Mouse (Mus musculus) liver, embryonic 11.5 days (tissue): Measurements from ENCODE around the gene Ptprg. TPM values are rescaled to one million over a fixed set of nuclear protein-coding genes. Genes with fewer than 3 reads are reported as not detected.
"Not testable (repeated sequence)": the region's sequence is repeated elsewhere in the genome, so short reads cannot be mapped to it uniquely, and the experiment has no call there.

Source experiments
- ATAC-seq: fragments of 200-750 bp; cut with Nextera tagmentation; replicated peaks from 2 replicates; pipeline ENCODE4 v1.8.0; 2017; ENCODE audit warnings: moderate number of reproducible peaks, mild to moderate bottlenecking, moderate TSS enrichment, moderate library complexity; ENCODE audit not compliant: low FRiP score
- DNase-seq: peaks from one replicate; pipeline ENCODE4 v3.0.0-alpha.2; 2017; ENCODE audit warnings: low spot score
- H3K27ac ChIP-seq: fragments of 300-500 bp; sonication (generic); 2 replicates; pipeline ENCODE4 v1.5.1; 2014; ENCODE audit warnings: mild to moderate bottlenecking, low read depth, low read length, control low read depth
- H3K27me3 ChIP-seq: fragments of 300-500 bp; sonication (generic); replicated peaks from 2 replicates; pipeline ENCODE4 v1.6.1; 2014; ENCODE audit warnings: low read length, mixed read lengths; ENCODE audit not compliant: control insufficient read depth, insufficient read depth
- H3K36me3 ChIP-seq: fragments of 300-500 bp; sonication (generic); 2 replicates; pipeline ENCODE4 v1.6.1; 2014; ENCODE audit warnings: mild to moderate bottlenecking, low read length, moderate library complexity, mixed read lengths; ENCODE audit not compliant: control insufficient read depth, insufficient read depth
- H3K4me1 ChIP-seq: fragments of 300-500 bp; sonication (generic); replicated peaks from 2 replicates; pipeline ENCODE4 v1.6.1; 2014; ENCODE audit warnings: low read length, mixed read lengths; ENCODE audit not compliant: control insufficient read depth, insufficient read depth
- H3K4me2 ChIP-seq: fragments of 300-500 bp; sonication (generic); 2 replicates; pipeline ENCODE4 v1.6.1; 2014; ENCODE audit warnings: mild to moderate bottlenecking, control low read depth, moderate library complexity
- H3K4me3 ChIP-seq: fragments of 300-500 bp; sonication (generic); 2 replicates; pipeline ENCODE4 v1.5.1; 2014; ENCODE audit warnings: low read depth, low read length, control low read depth
- H3K9ac ChIP-seq: fragments of 300-500 bp; sonication (generic); 2 replicates; pipeline ENCODE4 v1.6.1; 2014; ENCODE audit warnings: low read depth, low read length, control low read depth
- H3K9me3 ChIP-seq: fragments of 300-500 bp; sonication (generic); 2 replicates; pipeline ENCODE4 v1.6.1; 2016; ENCODE audit warnings: low read length, inconsistent platforms, mixed read lengths; ENCODE audit not compliant: control insufficient read depth
- WGBS: fragments of 180-500 bp; shearing (Covaris S2); extraction: QIAGEN DNeasy Blood & Tissue Kit; methylation state at CpG from one replicate; pipeline ENCODE4 v1.1.7; 2014; 5-methylcytosine and 5-hydroxymethylcytosine counted together
- polyA plus RNA-seq: library from polyadenylated mRNA; unstranded; fragments of >200 nt; fragmentation: Nextera tagmentation; extraction: Ambion mirVana; gene quantifications from 2 replicates; pipeline ENCODE4 v1.2.1, GENCODE M21; 2014

The Ptprg gene
- polyA plus RNA-seq, 1 experiment from 2014 or later = 8.6 TPM

DNA sequence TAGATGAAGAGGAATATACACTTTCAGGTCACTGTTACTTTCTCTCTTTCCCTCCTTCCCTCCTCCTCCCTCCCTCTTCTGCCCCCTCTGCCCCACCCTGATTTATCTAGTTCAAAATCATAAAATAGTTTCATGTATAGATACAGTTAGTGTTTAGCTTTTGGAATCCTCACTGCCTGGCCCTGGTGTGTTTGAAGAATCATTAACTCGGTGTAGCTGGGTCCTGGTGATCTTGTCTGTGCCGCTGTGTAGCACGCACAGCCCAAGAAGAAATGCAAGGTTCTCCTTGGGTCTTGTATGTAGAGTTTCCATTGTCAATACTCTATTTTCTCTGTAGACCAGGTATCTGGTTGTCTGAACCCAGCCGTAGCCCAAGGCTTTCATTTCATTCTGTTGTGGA, 494.3 kb downstream of the Ptprg start:
- H3K27me3 ChIP-seq = no peaks in the 10 kb centered on the region
- ATAC-seq (no peak), DNase-seq (no peak)
- H3K27ac ChIP-seq = no peak overlapping the region
- H3K9me3 ChIP-seq = no peaks in the 10 kb centered on the region
- no peak overlapping the region for H3K4me3 ChIP-seq
- WGBS = 87% methylated on average over 4 of the region's 4 CpGs
- no peaks in the 10 kb centered on the region for H3K4me1 ChIP-seq
- H3K9ac ChIP-seq = no peak overlapping the region
- no peak overlapping the region for H3K4me2 ChIP-seq
- H3K36me3 ChIP-seq = no peaks in the 10 kb centered on the region

DNA sequence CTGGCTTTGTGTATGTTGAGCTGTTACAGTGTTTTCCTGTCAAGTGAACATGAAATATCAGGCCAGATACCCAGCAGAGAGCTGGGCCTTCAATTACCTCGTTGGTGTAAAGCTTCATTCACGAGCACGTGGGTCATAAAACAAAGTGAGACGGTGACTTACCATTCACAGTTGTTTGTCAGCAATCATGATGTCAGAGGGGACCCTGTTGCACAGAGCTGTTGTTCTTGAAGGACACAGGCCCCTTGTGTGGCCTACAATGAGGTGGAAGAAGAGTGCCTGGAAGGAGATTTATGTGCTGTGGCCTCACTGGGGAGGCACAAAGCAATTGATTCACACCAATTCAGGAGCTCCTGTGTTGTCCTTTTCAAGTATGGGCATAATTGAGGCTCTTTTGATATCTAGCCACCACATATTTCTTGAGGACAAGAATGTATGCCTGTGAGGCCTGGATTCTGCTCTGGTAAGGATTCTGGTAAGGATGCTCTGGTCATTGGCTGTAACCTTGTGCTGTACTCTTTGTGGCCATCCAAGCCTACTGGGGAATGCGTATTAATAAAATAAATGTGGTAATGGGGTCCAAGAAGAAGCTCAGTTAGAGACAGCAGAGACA, 503.7 kb downstream of the Ptprg start:
- H3K4me3 ChIP-seq = no peak overlapping the region
- H3K4me2 ChIP-seq = no peak overlapping the region
- 73% methylated on average over 5 of the region's 5 CpGs for WGBS
- ATAC-seq (no peak), DNase-seq (no peak)
- H3K27me3 ChIP-seq = no peaks in the 10 kb centered on the region
- no peaks in the 10 kb centered on the region for H3K36me3 ChIP-seq
- no peak overlapping the region for H3K27ac ChIP-seq
- H3K4me1 ChIP-seq = no peaks in the 10 kb centered on the region
- no peak overlapping the region for H3K9ac ChIP-seq
- no peaks in the 10 kb centered on the region for H3K9me3 ChIP-seq

DNA sequence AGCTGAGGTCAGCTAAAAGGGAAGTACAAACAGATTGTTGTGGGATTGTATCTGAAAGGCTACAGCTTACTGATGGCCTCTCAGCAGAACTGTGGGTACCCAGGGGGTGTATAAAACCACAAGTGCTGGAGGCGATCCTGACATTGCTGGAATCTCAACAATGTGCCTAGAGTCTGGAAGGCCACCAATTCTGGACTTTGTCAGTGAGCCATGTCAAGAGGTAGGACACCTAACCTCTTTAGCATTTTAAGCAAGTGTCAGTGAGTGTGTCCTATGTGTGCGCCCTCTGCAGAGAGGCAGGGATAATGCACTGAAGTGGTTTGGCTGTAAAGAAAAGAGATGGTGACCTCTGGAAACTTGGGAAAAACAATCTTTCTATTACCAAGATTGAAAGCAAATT, 504.5 kb downstream of the Ptprg start:
- Histone ChIP-seq H3K4me2 (no peak overlapping the region), H3K9ac (no peak overlapping the region), H3K4me3 (no peak overlapping the region), H3K27ac (no peak overlapping the region), H3K36me3 (no peaks in the 10 kb centered on the region), H3K4me1 (no peaks in the 10 kb centered on the region), H3K27me3 (no peaks in the 10 kb centered on the region), H3K9me3 (no peaks in the 10 kb centered on the region)
- no peak for DNase-seq
- 54% methylated on average over 2 of the region's 2 CpGs for WGBS
- ATAC-seq = no peak

DNA sequence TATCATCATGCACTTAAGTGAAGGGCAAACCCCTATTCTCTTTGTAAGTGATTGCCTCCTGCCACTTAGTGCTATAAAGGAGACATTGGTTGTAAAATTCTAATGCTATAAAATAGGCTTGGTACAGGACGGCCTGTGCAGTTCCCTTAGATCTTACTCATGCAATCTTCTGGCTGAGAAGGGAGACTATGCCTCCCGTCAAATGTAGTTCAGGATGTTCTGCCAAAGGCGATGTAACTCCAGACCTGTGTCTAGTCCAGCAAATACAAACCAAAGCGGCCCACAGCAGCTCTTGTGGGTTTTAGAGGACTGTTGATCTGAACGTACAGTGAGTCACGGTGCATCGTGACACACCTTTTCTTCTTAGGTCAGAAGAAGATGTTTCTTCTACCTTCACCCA, 505.8 kb downstream of the Ptprg start:
- no peak overlapping the region for H3K9ac ChIP-seq
- DNase-seq (no peak), ATAC-seq (no peak)
- no peaks in the 10 kb centered on the region for H3K4me1 ChIP-seq
- no peak overlapping the region for H3K4me3 ChIP-seq
- no peak overlapping the region for H3K4me2 ChIP-seq
- H3K27ac ChIP-seq = no peak overlapping the region
- H3K36me3 ChIP-seq = no peaks in the 10 kb centered on the region
- WGBS = 93% methylated on average over 7 of the region's 7 CpGs
- no peaks in the 10 kb centered on the region for H3K9me3 ChIP-seq
- no peaks in the 10 kb centered on the region for H3K27me3 ChIP-seq

DNA sequence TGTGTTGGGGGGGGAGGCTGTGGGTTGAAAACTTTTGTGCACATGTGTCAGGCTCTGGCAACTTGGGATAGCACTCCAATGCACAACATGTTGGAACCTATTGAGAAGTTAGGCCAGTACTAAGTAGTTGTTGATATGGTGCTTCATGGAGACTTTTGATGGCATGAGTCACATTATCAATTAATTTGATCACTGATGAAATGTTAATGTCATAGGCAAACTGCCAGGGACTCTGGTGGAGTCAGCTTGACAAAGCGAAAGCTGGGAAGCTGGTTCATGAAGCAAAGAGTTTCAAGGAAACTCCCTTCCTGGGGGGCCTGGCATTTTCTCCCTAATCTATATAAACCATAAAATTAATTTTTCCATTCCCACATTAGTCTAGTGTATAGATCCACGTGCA, 508.0 kb downstream of the Ptprg start:
- H3K4me3 ChIP-seq, H3K9ac ChIP-seq, ATAC-seq, H3K4me1 ChIP-seq, H3K4me2 ChIP-seq, DNase-seq, H3K36me3 ChIP-seq, H3K27ac ChIP-seq, H3K9me3 ChIP-seq, H3K27me3 ChIP-seq: not testable (repeated sequence)
- 86% methylated on average over 1 of the region's 2 CpGs for WGBS

DNA sequence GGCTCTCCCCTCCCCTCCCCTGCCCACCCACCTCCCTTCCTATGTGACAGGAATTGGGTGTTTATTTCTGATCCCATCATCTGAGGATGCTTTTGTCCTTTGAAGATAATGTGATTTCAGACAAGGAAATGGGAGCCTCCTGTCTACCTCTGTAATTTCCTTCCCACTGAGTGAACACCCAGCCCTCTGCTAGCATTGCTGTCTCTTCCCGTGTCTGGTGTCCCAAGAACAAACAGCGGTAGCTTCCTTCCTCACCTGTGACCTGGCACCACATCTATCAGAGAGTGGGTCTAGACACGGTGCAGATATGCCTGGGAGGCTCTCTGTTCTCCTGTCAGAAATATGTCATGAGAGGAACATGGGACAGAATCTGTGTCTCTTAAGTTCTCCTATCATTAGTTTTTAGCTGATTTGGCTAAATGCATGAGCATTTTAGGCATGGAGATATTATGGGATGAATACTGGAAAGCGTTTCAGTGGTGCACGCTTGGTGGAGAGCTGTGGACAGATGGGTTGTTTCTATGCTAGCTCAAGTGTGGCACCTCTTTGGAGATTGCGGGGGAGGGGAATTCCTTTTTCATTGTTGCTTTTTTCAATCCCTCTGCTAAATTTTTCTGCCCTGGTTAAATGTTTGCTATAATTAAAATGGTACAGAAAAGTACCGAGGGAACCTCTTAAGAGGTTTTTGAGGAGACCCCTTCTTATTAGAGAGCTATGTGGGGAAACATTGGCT, 509.5 kb downstream of the Ptprg start:
- no peak for DNase-seq
- ATAC-seq = no peak
- WGBS = 75% methylated on average over 7 of the region's 7 CpGs
- no peaks in the 10 kb centered on the region for H3K4me1 ChIP-seq
- no peak overlapping the region for H3K4me2 ChIP-seq
- H3K4me3 ChIP-seq = no peak overlapping the region
- H3K9me3 ChIP-seq = no peaks in the 10 kb centered on the region
- no peaks in the 10 kb centered on the region for H3K36me3 ChIP-seq
- no peaks in the 10 kb centered on the region for H3K27me3 ChIP-seq
- no peak overlapping the region for H3K9ac ChIP-seq
- no peak overlapping the region for H3K27ac ChIP-seq

DNA sequence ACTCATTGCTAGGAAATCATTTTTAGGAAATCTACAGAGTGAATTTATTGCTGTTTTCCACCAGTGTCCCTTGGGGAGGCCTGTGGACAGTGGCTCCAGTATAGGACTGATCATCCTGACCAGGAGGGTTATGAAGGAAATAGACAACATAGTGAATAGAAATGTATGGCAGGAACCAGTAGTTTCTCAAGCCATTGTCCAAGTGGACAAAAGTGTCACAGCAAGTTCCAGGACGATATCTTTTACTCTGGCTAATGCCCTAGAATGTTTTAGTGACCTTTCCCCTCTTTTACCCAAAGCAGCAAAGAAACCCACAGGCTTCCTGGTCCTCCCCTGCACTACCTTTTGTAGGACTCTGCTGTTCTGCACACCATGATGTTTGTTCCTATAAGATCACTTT, 511.7 kb downstream of the Ptprg start:
- Histone ChIP-seq H3K4me3 (no peak overlapping the region), H3K27ac (no peak overlapping the region), H3K4me1 (no peaks in the 10 kb centered on the region), H3K36me3 (no peaks in the 10 kb centered on the region), H3K4me2 (no peak overlapping the region), H3K9me3 (no peaks in the 10 kb centered on the region), H3K9ac (no peak overlapping the region), H3K27me3 (no peaks in the 10 kb centered on the region)
- no peak for DNase-seq
- no peak for ATAC-seq
- 68% methylated on average over 1 of the region's 1 CpGs for WGBS

DNA sequence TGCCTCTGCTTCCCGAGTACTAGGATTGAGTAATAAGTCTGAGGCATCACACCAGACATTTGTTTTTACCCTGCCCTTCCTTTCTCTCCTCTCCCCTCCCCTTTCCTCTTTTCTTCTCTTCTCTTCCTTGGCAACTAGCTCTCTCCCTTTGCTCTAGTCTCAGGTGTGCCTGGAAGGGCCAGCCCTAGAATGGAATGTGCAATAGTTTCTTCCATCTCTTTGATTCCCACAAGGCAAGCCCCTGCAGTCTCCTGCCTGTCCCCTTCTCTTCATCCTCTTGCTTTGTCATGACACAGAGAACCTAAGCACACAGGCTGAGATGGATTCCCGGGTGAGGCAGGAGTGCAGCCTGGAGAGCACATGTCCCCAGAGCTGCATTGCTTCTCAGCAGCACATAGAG, 512.4 kb downstream of the Ptprg start:
- no peaks in the 10 kb centered on the region for H3K27me3 ChIP-seq
- no peaks in the 10 kb centered on the region for H3K36me3 ChIP-seq
- H3K9me3 ChIP-seq = no peaks in the 10 kb centered on the region
- 55% methylated on average over 2 of the region's 2 CpGs for WGBS
- DNase-seq = no peak
- no peak overlapping the region for H3K9ac ChIP-seq
- no peak overlapping the region for H3K27ac ChIP-seq
- H3K4me2 ChIP-seq = no peak overlapping the region
- no peaks in the 10 kb centered on the region for H3K4me1 ChIP-seq
- no peak overlapping the region for H3K4me3 ChIP-seq
- ATAC-seq = no peak

DNA sequence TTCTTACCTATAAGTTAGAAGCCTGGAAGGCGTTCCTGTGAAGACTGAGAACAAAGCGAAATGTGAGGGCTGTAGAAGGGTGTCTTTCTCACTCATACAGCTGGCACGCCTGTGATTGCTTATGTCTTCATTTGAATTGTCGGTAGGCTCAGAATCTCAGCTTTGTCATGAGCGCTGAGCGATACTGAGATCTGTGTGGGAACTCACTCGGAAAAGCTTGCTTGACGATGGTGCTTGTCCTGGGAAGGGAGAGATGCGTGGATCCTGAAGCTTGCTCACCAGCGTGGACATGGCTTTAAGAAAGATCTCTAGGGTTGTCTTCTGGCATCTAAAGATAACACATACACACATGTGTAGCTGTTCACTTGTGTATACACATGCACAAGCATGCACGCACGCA, 516.4 kb downstream of the Ptprg start:
- H3K27me3 ChIP-seq = no peaks in the 10 kb centered on the region
- H3K9ac ChIP-seq = no peak overlapping the region
- no peaks in the 10 kb centered on the region for H3K36me3 ChIP-seq
- H3K4me2 ChIP-seq = no peak overlapping the region
- ATAC-seq (no peak), DNase-seq (no peak)
- H3K4me3 ChIP-seq = no peak overlapping the region
- no peaks in the 10 kb centered on the region for H3K4me1 ChIP-seq
- H3K27ac ChIP-seq = no peak overlapping the region
- no peaks in the 10 kb centered on the region for H3K9me3 ChIP-seq
- WGBS = 87% methylated on average over 12 of the region's 12 CpGs
